ENCODE assay signal across 20 mouse cellular contexts in the genomic region with DNA sequence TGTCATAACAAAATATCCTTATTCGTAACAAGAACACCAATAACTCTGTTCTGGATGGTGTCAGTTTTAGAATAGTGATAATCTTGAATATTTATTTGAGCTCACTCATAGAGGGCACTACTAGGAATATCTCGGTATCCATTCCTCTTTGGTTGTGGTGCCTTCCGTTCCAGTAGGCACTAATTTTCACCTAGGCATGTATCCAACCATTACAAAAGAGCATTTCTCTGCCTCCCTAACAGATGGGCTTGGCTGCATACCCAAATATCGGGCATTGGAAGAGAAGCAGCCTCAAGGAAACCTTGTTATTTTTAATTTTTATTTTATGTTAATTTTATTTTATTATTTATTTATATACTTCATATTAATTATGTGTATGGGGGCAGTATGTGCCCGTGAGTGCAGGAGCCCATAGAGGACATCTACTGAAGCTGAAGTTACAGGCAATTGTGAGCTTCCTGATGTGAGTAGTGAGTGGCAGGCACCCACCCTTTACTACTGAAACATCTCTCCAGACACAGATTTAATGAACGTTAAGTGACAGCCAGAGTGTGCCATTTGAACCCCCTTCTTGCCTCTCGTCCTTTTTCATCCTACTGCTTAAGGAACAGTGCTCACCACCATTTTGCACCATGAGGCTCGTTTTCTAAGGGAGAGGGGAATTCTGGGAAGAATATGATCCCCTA.
DNase-seq lines count a peak whose midpoint lies in the region; ATAC-seq and TF ChIP-seq lines count a peak whose summit lies in the region.
"Had no signal": no experiment of that assay in that cellular context is flagged by ENCODE, and none has a peak within 500 bp of the region (broad histone marks: within the 10 kb centered on the region; RNA-seq: fewer than 3 reads in every experiment).

No protein-coding gene starts in this region.

- 83% methylated on average over 8 of the region's 8 CpGs for WGBS in midbrain, postnatal 0 days
- 86% methylated on average over 8 of the region's 8 CpGs for WGBS in midbrain, embryonic 13.5 days
- 71% methylated on average over 8 of the region's 8 CpGs for WGBS in heart, embryonic 10.5 days

- peak; percentile 4 for DNase-seq in adrenal gland, adult 2 months
- no peak for DNase-seq in adrenal gland, adult 8-10 months
- peak; percentile 7 to 11 for DNase-seq in cerebellum, postnatal 36 days
- DNase-seq in cerebellum, adult 9-11 months, result no peak
- peak; percentile 16 for DNase-seq in midbrain, postnatal 0 days (ENCODE audit: low spot score)
- peak; percentile 8 to 78 for DNase-seq in layer of hippocampus, postnatal 14 days (ENCODE audit: low spot score in 2 of 2)
- no peak for DNase-seq in heart, embryonic 10.5 days (ENCODE audit: low spot score)
- DNase-seq: gastrocnemius, postnatal 10 days; heart, adult 18-20 months; liver, embryonic 13.5 days; retina, postnatal 1 day; thymus, adult 18-20 months had no signal

- TF ChIP-seq CTCF in midbrain, postnatal 0 days (IDR thresholded peaks at IDR 0.05), result no peak

- H3K36me3 ChIP-seq in midbrain, postnatal 0 days (ENCODE audit: insufficient read depth, low read length), result no peaks in the 10 kb centered on the region
- no peaks in the 10 kb centered on the region for H3K36me3 ChIP-seq in midbrain, embryonic 13.5 days
- H3K36me3 ChIP-seq in heart, embryonic 10.5 days, result no peaks in the 10 kb centered on the region
- H3K36me3 ChIP-seq: G1E; heart, embryonic 15.5 days; kidney, embryonic 15.5 days; limb, embryonic 10.5 days; liver, embryonic 13.5 days; midbrain, embryonic 12.5 days had no signal

- H3K27me3 ChIP-seq in midbrain, postnatal 0 days (ENCODE audit: insufficient read depth, low read length), result no peaks in the 10 kb centered on the region
- H3K27me3 ChIP-seq in midbrain, embryonic 13.5 days, result no peaks in the 10 kb centered on the region
- H3K27me3 ChIP-seq in heart, embryonic 10.5 days (ENCODE audit: insufficient read depth, poor library complexity, severe bottlenecking), result no peaks in the 10 kb centered on the region
- H3K27me3 ChIP-seq: heart, embryonic 15.5 days; kidney, embryonic 15.5 days; liver, embryonic 13.5 days; midbrain, embryonic 12.5 days had no signal

- no peak overlapping the region for H3K9ac ChIP-seq in midbrain, postnatal 0 days (replicated peaks; ENCODE audit: low read length, poor library complexity, severe bottlenecking)
- no peak overlapping the region for H3K9ac ChIP-seq in midbrain, embryonic 13.5 days (replicated peaks)
- H3K9ac ChIP-seq: heart, embryonic 15.5 days; kidney, embryonic 15.5 days; liver, embryonic 13.5 days; midbrain, embryonic 12.5 days had no signal

- H3K9me3 ChIP-seq in midbrain, postnatal 0 days (ENCODE audit: low read length), result no peaks in the 10 kb centered on the region
- H3K9me3 ChIP-seq in midbrain, embryonic 13.5 days, result no peaks in the 10 kb centered on the region
- H3K9me3 ChIP-seq in heart, embryonic 10.5 days, result no peaks in the 10 kb centered on the region
- H3K9me3 ChIP-seq: G1E; heart, embryonic 15.5 days; kidney, embryonic 15.5 days; limb, embryonic 10.5 days; liver, embryonic 13.5 days; midbrain, embryonic 12.5 days had no signal

- no peak overlapping the region for H3K27ac ChIP-seq in midbrain, postnatal 0 days (ENCODE audit: low read depth, low read length)
- no peak overlapping the region for H3K27ac ChIP-seq in midbrain, embryonic 13.5 days
- no peak overlapping the region for H3K27ac ChIP-seq in heart, embryonic 10.5 days
- H3K27ac ChIP-seq: heart, embryonic 15.5 days; kidney, embryonic 15.5 days; limb, embryonic 10.5 days; liver, embryonic 13.5 days; midbrain, embryonic 12.5 days had no signal

- H3K4me1 ChIP-seq in midbrain, postnatal 0 days (ENCODE audit: insufficient read depth, low read length), result no peaks in the 10 kb centered on the region
- H3K4me1 ChIP-seq in midbrain, embryonic 13.5 days (replicated peaks), result no peaks in the 10 kb centered on the region
- H3K4me1 ChIP-seq in heart, embryonic 10.5 days, result no peaks in the 10 kb centered on the region
- H3K4me1 ChIP-seq: heart, embryonic 15.5 days; kidney, embryonic 15.5 days; limb, embryonic 10.5 days; liver, embryonic 13.5 days; midbrain, embryonic 12.5 days had no signal

- no peak overlapping the region for H3K4me2 ChIP-seq in midbrain, postnatal 0 days (ENCODE audit: low read depth, low read length, poor library complexity, severe bottlenecking)
- no peak overlapping the region for H3K4me2 ChIP-seq in midbrain, embryonic 13.5 days (replicated peaks)
- H3K4me2 ChIP-seq: heart, embryonic 15.5 days; kidney, embryonic 15.5 days; liver, embryonic 13.5 days; midbrain, embryonic 12.5 days had no signal

- ATAC-seq in midbrain, postnatal 0 days (ENCODE audit: low FRiP score), result no peak
- no peak for ATAC-seq in midbrain, embryonic 13.5 days
- ATAC-seq: CD4-positive, CD25-positive, alpha-beta regulatory T cell, adult 4 months had no signal

- no peak overlapping the region for H3K4me3 ChIP-seq in midbrain, postnatal 0 days (ENCODE audit: low read depth, low read length)
- no peak overlapping the region for H3K4me3 ChIP-seq in midbrain, embryonic 13.5 days (replicated peaks)
- no peak overlapping the region for H3K4me3 ChIP-seq in heart, embryonic 10.5 days
- H3K4me3 ChIP-seq: heart, embryonic 15.5 days; kidney, embryonic 15.5 days; limb, embryonic 10.5 days; liver, embryonic 13.5 days; midbrain, embryonic 12.5 days; myocyte had no signal

Comparison
In these comparisons a context has a peak if more than half of its experiments do, and no peak if none do; other contexts are left out.
1. DNase-seq: peak in adrenal gland, adult 2 months (single experiment), cerebellum, postnatal 36 days (2 of 2), midbrain, postnatal 0 days (single experiment) and layer of hippocampus, postnatal 14 days (2 of 2); none in adrenal gland, adult 8-10 months (single experiment), cerebellum, adult 9-11 months (single experiment) and heart, embryonic 10.5 days (single experiment).